Mouse (Mus musculus) left cerebral cortex, postnatal 4 days (tissue): ENCODE measurements around the gene Sapcd2. TPM values are rescaled to one million over a fixed set of nuclear protein-coding genes. Genes with fewer than 3 reads are reported as not detected.
"Not testable (repeated sequence)": the region's sequence is repeated elsewhere in the genome, so short reads cannot be mapped to it uniquely, and the experiment has no call there.

Experiments used
- DNase-seq: peaks from one replicate; pipeline ENCODE4 v3.0.0-alpha.2; 2022
- intact Hi-C: fragments of 180-260 bp; cut with DNase I; formaldehyde crosslinking; loops from one replicate; pipeline ENCODE4 v1.15.1; 2025
- total RNA-seq, 2 experiments: library from RNA; stranded (reverse); gene quantifications; 2 replicates each; pipeline ENCODE4 v1.2.3; 2021

The Sapcd2 gene
- total RNA-seq, 2 experiments from 2014 or later, result 11.7 to 11.8 TPM

GRCm38 (mm10) chr2:25372644-25373391 is 697 bp downstream of the Sapcd2 start:
- DNase-seq, result no peak
- intact Hi-C loops, result no loop called here

GRCm38 (mm10) chr2:25373431-25373830 is 1.3 kb downstream of the Sapcd2 start:
- intact Hi-C loops, result no loop called here

GRCm38 (mm10) chr2:25376589-25376988 is 4.5 kb downstream of the Sapcd2 start:
- DNase-seq, result peak; percentile 67
- intact Hi-C loops, result no loop called here

More at GRCm38 (mm10) chr2:25373431-25373830, 1.3 kb downstream of the Sapcd2 start:
- no peak for DNase-seq

GRCm38 (mm10) chr2:25384492-25384891 is 12.4 kb downstream of the Sapcd2 start:
- DNase-seq, result no peak
- intact Hi-C loops, result no loop called here

- peak; percentile 38 for DNase-seq
- intact Hi-C loops, result no loop called here
Measured at GRCm38 (mm10) chr2:25391266-25391665, 19.1 kb downstream of the Sapcd2 start.

- intact Hi-C loops, result no loop called here
- DNase-seq, result peak; percentile 79
Measured at GRCm38 (mm10) chr2:25394281-25395221, 22.4 kb downstream of the Sapcd2 start.

GRCm38 (mm10) chr2:25395721-25396596 is 23.8 kb downstream of the Sapcd2 start, which contains the start of gene Entpd2:
Gene Entpd2, plus strand, starts transcription at chr2:25395874.
- no peak for DNase-seq
- intact Hi-C loops, result no loop called here

- intact Hi-C loops, result no loop called here
- peak; percentile 80 for DNase-seq
Measured at GRCm38 (mm10) chr2:25396597-25396983, 24.5 kb downstream of the Sapcd2 start.

- peak; percentile 53 for DNase-seq
- intact Hi-C loops, result no loop called here
Measured at GRCm38 (mm10) chr2:25397010-25397409, 24.9 kb downstream of the Sapcd2 start.

- no peak for DNase-seq
- intact Hi-C loops, result no loop called here
Measured at GRCm38 (mm10) chr2:25398065-25398464, 25.9 kb downstream of the Sapcd2 start.

GRCm38 (mm10) chr2:25399051-25399450 is 26.9 kb downstream of the Sapcd2 start, which contains the start of gene Npdc1:
Gene Npdc1, plus strand, starts transcription at chr2:25399351.
- intact Hi-C loops, result no loop called here
- DNase-seq, result no peak

- intact Hi-C loops, result no loop called here
Measured at GRCm38 (mm10) chr2:25400291-25400690, 28.2 kb downstream of the Sapcd2 start.

GRCm38 (mm10) chr2:25400764-25401163 is 28.6 kb downstream of the Sapcd2 start:
- peak; percentile 61 for DNase-seq
- intact Hi-C loops, result no loop called here

More at GRCm38 (mm10) chr2:25400291-25400690, 28.2 kb downstream of the Sapcd2 start:
- DNase-seq, result no peak

- peak; percentile 91 for DNase-seq
- intact Hi-C loops, result no loop called here
Measured at GRCm38 (mm10) chr2:25402377-25402971, 30.4 kb downstream of the Sapcd2 start.

- intact Hi-C loops, result no loop called here
Measured at GRCm38 (mm10) chr2:25402972-25403601, 31.0 kb downstream of the Sapcd2 start.

GRCm38 (mm10) chr2:25403994-25404393 is 31.9 kb downstream of the Sapcd2 start:
- intact Hi-C loops, result no loop called here

More at GRCm38 (mm10) chr2:25402972-25403601, 31.0 kb downstream of the Sapcd2 start:
- peak; percentile 91 for DNase-seq

GRCm38 (mm10) chr2:25408908-25409307 is 36.8 kb downstream of the Sapcd2 start:
- intact Hi-C loops, result no loop called here
- DNase-seq, result no peak

More at GRCm38 (mm10) chr2:25403994-25404393, 31.9 kb downstream of the Sapcd2 start:
- DNase-seq, result no peak

- DNase-seq, intact Hi-C loops: not testable (repeated sequence)
Measured at GRCm38 (mm10) chr2:25413436-25413835, 41.3 kb downstream of the Sapcd2 start.

GRCm38 (mm10) chr2:25417426-25417825 is 45.3 kb downstream of the Sapcd2 start:
- DNase-seq, result peak; percentile 70
- intact Hi-C loops, result no loop called here
